Mouse (Mus musculus) stomach, embryonic 14.5 days (tissue): ENCODE measurements around the gene Rgs14. TPM values are rescaled to one million over a fixed set of nuclear protein-coding genes. Genes with fewer than 3 reads are reported as not detected.

Experiments used
- ATAC-seq: fragments of 200-750 bp; cut with Nextera tagmentation; 2 replicates; pipeline ENCODE4 v1.8.0; 2017; ENCODE audit warnings: low read depth, moderate TSS enrichment; ENCODE audit not compliant: insufficient number of reproducible peaks, insufficient read depth, low FRiP score
- H3K27ac ChIP-seq: fragments of 300-500 bp; sonication (generic); 2 replicates; pipeline ENCODE4 v1.5.1; 2014; ENCODE audit warnings: mild to moderate bottlenecking, low read length, moderate library complexity, mixed read lengths
- H3K27me3 ChIP-seq: fragments of 300-500 bp; sonication (generic); 2 replicates; pipeline ENCODE4 v1.6.1; 2014; ENCODE audit warnings: low read length, control low read depth, mixed read lengths; ENCODE audit not compliant: control insufficient read depth, insufficient read depth
- H3K36me3 ChIP-seq: fragments of 300-500 bp; sonication (generic); 2 replicates; pipeline ENCODE4 v1.6.1; 2014; ENCODE audit warnings: mild to moderate bottlenecking, control low read depth, low read length, moderate library complexity, mixed read lengths; ENCODE audit not compliant: control insufficient read depth, insufficient read depth
- H3K4me1 ChIP-seq: fragments of 300-500 bp; sonication (generic); 2 replicates; pipeline ENCODE4 v1.6.1; 2014; ENCODE audit warnings: low read length, control low read depth, mixed read lengths; ENCODE audit not compliant: control insufficient read depth, insufficient read depth
- H3K4me2 ChIP-seq: fragments of 300-500 bp; sonication (generic); replicated peaks from 2 replicates; pipeline ENCODE4 v1.6.1; 2014; ENCODE audit warnings: low read depth, low read length, control low read depth
- H3K4me3 ChIP-seq: fragments of 300-500 bp; sonication (generic); 2 replicates; pipeline ENCODE4 v1.5.1; 2014; ENCODE audit warnings: low read depth, low read length, control low read depth
- H3K9ac ChIP-seq: fragments of 300-500 bp; sonication (generic); replicated peaks from 2 replicates; pipeline ENCODE4 v1.6.1; 2014; ENCODE audit warnings: low read depth, mild to moderate bottlenecking, control low read depth, low read length, moderate library complexity, mixed read lengths
- H3K9me3 ChIP-seq: fragments of 300-500 bp; sonication (generic); 2 replicates; pipeline ENCODE4 v1.6.1; 2016; ENCODE audit warnings: low read depth, low read length, control low read depth; ENCODE audit not compliant: control insufficient read depth
- WGBS: fragments of 180-500 bp; shearing (Covaris S2); extraction: QIAGEN DNeasy Blood & Tissue Kit; methylation state at CpG from one replicate; pipeline ENCODE4 v1.1.7; 2014; 5-methylcytosine and 5-hydroxymethylcytosine counted together
- polyA plus RNA-seq: library from polyadenylated mRNA; unstranded; fragments of >200 nt; fragmentation: Nextera tagmentation; extraction: Ambion mirVana; gene quantifications from 2 replicates; pipeline ENCODE4 v1.2.1, GENCODE M21; 2014

The Rgs14 gene
- polyA plus RNA-seq, 1 experiment from 2014 or later: 0.78 TPM

DNA sequence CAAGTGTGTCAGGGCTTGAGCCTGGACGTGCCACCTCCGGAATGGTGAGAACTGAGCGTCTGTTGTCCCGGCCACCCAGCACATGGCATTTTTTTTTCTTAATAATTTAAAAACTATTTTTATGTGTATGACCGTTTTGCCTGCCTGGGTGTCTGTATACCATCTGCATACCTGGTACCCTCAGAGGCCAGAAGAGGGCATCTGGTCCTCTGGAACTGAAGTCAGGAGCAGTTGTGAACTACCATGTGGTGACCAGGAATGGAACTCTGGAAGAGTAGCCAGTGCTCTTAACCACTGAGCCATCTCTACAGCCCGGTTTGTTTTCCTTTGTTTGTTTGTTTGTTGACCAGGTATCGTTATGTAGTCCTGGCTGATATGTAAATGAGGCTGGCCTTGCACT, 1.1 kb upstream of the Rgs14 start:
- WGBS: 75% methylated on average over 7 of the region's 7 CpGs
- H3K4me3 ChIP-seq: no peak overlapping the region

DNA sequence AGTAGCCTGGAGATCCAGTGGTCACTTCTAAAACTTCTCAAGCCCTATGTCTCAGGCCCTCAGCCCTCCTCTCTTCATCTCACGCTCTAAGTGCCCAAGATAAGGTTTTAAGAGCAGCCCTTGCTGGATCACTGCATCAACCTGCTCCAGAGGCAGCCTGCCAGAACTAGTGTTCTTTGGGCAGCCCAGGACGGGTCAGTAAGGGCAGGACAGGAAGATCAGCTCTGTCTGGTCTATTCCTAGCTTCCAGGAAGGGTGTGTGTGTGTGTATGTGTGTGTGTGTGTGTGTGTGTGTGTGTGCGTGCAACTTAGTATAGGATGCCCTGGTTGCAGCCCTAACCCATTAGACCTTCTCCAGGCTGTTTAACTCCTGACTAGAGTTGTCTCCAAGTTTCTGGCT, 702 bp downstream of the Rgs14 start:
- H3K27me3 ChIP-seq: no peaks in the 10 kb centered on the region
- no peak overlapping the region for H3K4me3 ChIP-seq
- H3K4me2 ChIP-seq: no peak overlapping the region
- no peaks in the 10 kb centered on the region for H3K4me1 ChIP-seq
- no peak for ATAC-seq
- no peaks in the 10 kb centered on the region for H3K36me3 ChIP-seq
- H3K27ac ChIP-seq: no peak overlapping the region
- 62% methylated on average over 3 of the region's 3 CpGs for WGBS
- no peak overlapping the region for H3K9ac ChIP-seq
- no peaks in the 10 kb centered on the region for H3K9me3 ChIP-seq

More for the DNA sequence above, 1.1 kb upstream of the Rgs14 start:
- H3K9ac ChIP-seq: no peak overlapping the region
- no peak for ATAC-seq
- H3K27me3 ChIP-seq: no peaks in the 10 kb centered on the region
- no peak overlapping the region for H3K4me2 ChIP-seq
- no peaks in the 10 kb centered on the region for H3K4me1 ChIP-seq
- H3K36me3 ChIP-seq: no peaks in the 10 kb centered on the region
- H3K9me3 ChIP-seq: no peaks in the 10 kb centered on the region
- H3K27ac ChIP-seq: no peak overlapping the region

DNA sequence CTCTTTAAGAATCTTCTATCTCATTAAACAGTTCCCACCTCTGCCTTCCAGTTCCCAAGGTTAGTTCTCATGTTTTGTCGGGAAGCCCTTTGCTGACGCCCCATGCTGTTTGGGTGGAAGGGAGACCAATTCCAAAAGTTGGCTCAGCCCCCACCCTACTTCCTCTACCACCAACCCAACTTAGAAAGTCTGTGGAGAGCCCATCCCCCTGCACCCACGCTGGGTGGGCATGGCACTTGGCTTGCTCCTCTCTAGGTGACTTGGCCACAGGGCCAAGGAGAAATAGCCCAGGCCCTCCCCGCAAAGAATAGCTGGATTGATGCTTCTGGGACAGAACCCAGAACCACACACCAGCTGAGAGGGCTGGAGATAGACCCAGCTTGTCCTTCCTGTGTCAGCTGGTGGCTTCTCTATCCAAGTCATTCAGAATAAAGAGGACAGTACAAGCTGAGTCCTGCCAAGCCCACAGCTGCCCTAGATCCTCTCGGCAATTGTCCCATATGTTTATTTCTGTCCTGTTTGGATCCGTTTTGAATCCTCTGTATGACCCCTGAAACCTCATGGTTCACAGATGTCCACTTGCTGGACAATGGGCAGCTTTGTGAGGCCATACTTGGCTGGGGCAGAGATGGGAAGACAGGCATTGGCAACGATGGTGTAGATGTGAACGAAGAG, 1.6 kb downstream of the Rgs14 start:
- Histone ChIP-seq H3K9ac (no peak overlapping the region), H3K4me1 (no peaks in the 10 kb centered on the region), H3K9me3 (no peaks in the 10 kb centered on the region), H3K4me3 (no peak overlapping the region), H3K36me3 (no peaks in the 10 kb centered on the region), H3K27me3 (no peaks in the 10 kb centered on the region), H3K27ac (no peak overlapping the region), H3K4me2 (no peak overlapping the region)
- ATAC-seq: no peak
- 73% methylated on average over 8 of the region's 8 CpGs for WGBS

DNA sequence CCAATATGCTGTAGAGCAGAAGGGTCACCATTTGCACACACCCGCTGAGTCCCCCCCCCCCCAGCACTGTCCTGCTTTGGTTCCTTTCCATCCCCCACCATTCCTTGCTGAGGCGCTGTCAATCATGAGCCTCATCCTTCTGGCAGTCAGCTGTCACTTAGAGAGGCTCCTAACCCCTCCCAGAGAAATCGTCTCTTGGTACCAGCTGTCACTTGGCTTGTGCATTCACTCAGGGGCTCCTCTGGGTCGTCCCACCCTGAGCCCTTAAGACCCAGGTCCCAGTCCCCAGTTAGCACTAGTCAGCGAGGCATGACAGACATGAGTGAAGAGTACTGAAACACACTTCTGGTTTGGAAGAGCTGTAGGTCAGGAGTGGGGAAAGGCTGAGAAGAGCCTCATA, 2.2 kb downstream of the Rgs14 start:
- ATAC-seq: no peak
- Histone ChIP-seq H3K4me2 (no peak overlapping the region), H3K36me3 (no peaks in the 10 kb centered on the region), H3K4me1 (no peaks in the 10 kb centered on the region), H3K9ac (no peak overlapping the region), H3K27ac (no peak overlapping the region), H3K9me3 (no peaks in the 10 kb centered on the region), H3K27me3 (no peaks in the 10 kb centered on the region), H3K4me3 (no peak overlapping the region)
- 60% methylated on average over 5 of the region's 5 CpGs for WGBS

DNA sequence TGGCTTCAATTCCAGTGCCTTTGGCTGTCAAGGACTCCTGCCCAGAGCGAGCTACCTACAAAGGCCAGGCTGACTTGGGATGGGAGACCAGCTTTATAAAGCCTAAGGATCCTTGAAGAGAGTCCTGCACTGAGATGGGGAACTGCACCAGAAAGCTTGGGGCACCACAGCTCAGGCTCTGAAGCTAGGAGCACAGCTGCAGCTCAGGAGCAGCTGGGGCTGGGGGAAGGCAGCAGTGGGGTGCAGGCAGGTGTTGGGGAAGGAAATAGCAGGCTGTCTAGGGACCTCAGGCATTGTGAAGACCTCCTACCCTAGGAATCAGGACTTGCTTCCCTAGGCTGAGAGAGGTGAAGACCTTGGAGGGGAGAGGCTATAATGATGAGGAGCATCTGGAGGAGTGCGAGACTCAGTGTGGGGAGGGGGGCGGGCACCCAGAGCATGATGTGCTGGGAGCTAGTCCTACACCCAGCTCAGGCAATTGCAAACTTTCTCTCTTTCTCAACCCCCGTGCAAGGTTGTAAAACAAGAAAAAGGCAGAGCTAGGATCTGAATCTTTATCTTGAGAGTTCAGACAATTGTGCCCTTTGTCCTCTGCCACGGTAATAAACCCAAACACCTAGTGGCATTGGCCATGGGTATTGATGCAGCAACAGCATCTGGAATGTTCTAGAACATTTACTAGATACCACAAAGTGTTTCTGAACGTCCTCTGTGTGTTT, 4.8 kb downstream of the Rgs14 start:
- WGBS: 55% methylated on average over 6 of the region's 6 CpGs
- Histone ChIP-seq H3K36me3 (no peaks in the 10 kb centered on the region), H3K27me3 (peaks cover 13% of the 10 kb centered on the region), H3K4me1 (no peaks in the 10 kb centered on the region), H3K4me2 (no peak overlapping the region), H3K9ac (no peak overlapping the region), H3K27ac (no peak overlapping the region), H3K9me3 (no peaks in the 10 kb centered on the region), H3K4me3 (no peak overlapping the region)
- no peak for ATAC-seq

DNA sequence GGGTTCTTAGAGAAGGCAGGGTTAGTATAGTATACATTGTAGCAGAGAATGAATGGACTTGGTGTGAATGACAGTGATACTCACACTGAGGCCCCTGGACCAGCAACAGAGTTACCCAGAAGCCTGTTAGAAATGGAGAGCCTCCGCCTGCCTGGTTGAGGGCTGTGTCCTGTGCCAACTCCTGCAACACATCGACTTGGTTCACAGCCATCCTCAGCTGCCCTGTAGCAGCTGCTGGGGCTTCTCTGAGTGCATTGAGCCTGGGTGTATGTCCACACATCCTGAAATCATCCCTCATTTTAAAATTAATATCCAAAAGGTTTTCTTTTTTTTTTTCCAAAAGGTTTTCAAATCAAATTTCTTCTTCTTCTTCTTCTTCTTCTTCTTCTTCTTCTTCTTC, 6.3 kb downstream of the Rgs14 start:
- Histone ChIP-seq H3K36me3 (no peaks in the 10 kb centered on the region), H3K4me1 (no peaks in the 10 kb centered on the region), H3K4me2 (no peak overlapping the region), H3K27ac (no peak overlapping the region), H3K9ac (no peak overlapping the region), H3K9me3 (no peaks in the 10 kb centered on the region), H3K27me3 (peaks cover 21% of the 10 kb centered on the region), H3K4me3 (no peak overlapping the region)
- no peak for ATAC-seq
- WGBS: 70% methylated on average over 2 of the region's 2 CpGs

DNA sequence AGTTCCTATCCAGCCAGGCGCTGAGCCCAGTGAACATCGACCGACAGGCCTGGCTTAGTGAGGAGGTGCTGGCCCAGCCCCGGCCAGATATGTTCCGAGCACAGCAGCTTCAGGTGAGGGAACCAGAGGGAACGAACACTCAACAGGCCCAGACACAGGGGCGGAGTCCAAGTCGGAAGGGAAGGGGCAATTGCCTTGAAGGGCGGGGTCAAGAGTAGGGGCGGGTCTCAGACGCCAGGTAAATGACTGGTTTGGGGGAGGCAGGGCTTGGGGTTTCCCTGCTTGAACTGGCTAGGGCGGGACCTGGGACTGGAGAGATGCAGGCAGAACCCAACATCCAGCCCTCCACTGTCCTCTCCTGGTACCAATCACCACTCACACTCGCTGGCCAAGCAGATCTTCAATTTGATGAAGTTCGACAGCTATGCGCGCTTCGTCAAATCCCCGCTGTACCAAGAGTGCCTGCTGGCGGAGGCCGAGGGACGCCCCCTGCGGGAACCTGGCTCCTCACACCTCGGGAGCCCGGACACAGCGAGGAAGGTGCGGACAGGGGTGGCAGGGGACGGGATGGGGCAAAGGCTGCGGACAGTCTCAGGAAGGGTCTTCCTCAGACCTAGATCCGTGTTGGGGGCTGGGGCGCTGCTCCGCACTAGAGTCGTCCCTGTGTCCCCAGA, 9.5 kb downstream of the Rgs14 start:
- Histone ChIP-seq H3K27me3 (peaks cover 24% of the 10 kb centered on the region), H3K36me3 (no peaks in the 10 kb centered on the region), H3K4me3 (no peak overlapping the region), H3K9ac (no peak overlapping the region), H3K27ac (no peak overlapping the region), H3K4me1 (no peaks in the 10 kb centered on the region), H3K9me3 (no peaks in the 10 kb centered on the region), H3K4me2 (peak overlapping the region; percentile 16; the same call in 1 of the 2 replicates)
- 6% methylated on average over 32 of the region's 32 CpGs for WGBS
- peak; percentile 35; the same call in 1 of the 2 replicates for ATAC-seq

DNA sequence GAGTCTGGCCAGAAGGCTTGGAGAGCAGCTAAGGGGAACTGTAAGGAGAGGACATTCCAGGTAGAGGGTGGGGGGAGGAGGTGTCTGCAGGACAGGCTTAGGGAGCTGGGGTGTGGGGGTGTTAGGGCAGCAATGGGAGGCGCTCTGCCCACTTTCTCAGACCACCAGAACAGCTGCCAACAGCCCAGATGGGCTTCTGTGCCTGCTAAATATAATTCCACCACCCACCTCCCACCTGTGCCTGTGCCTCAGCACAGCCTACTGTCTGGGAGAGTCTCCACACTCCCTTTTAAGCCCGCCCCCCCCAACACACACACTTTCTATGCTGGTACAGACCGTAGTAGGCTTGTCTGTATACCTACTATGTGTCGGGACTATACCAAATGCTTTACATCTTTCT, 12.3 kb downstream of the Rgs14 start:
- Histone ChIP-seq H3K27ac (no peak overlapping the region), H3K27me3 (peaks cover 24% of the 10 kb centered on the region), H3K36me3 (no peaks in the 10 kb centered on the region), H3K4me1 (no peaks in the 10 kb centered on the region), H3K4me3 (no peak overlapping the region), H3K9me3 (no peaks in the 10 kb centered on the region), H3K4me2 (no peak overlapping the region), H3K9ac (no peak overlapping the region)
- 73% methylated on average over 4 of the region's 4 CpGs for WGBS
- no peak for ATAC-seq
